Mouse (Mus musculus): ENCODE results near the gene 4930415O20Rik.

Gene 4930415O20Rik

DNA sequence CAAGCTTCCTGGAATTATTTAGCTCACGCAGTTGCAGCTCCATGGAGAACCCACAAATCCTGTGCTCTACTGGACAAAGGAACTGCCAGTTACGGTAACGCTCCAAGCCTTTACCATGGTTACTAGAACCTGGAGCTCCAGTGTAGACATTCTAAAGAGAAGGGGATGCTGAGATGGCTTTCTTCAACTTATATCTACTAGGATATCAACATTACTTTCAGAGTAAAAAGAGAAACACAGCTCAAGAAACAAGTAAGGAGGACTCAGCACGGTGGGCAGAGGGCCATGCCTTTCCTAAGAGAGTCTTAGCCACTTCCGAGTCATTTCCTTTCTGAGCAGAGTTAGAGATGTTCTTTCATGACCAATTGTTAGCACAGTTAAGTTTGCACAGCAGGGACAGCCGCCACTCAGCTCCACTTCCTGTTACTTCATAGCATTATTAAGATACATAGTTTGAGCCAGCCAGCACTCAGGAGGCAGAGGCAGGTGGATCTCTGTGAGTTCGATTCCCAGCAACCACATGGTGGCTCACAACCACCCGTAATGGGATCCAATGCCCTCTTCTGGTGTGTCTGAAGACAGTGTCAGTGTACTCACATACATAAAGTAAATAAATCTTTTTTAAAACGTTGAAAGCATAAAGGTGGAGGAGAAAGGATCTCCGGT is at the start of gene 4930415O20Rik, which contains the start of gene Ccnt1:
Gene 4930415O20Rik, plus strand, starts transcription at position 132 of the 666 bp plus-strand sequence.
Gene Ccnt1, minus strand, starts transcription at position 51 of the 666 bp plus-strand sequence.
- DNase-seq = no peak

DNA sequence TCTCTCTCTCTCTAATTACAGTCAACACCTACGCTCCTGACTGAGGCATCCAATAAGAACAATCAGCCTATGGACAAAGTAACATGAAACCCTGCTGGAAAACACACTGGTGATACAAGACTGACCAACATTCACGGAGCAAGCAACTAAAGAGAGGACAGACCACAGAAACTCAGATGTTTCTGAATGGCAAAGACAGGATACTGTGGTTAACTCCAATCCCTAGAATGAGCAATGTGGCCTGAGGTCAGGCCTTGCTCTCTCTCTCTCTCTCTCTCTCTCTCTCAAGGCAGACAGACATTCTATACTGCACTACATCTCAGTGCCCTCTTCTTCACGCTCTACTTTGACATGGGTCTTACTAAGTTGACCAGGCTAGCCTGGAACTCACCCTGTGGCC is 49.6 kb upstream of the 4930415O20Rik start:
- no peak for DNase-seq

DNA sequence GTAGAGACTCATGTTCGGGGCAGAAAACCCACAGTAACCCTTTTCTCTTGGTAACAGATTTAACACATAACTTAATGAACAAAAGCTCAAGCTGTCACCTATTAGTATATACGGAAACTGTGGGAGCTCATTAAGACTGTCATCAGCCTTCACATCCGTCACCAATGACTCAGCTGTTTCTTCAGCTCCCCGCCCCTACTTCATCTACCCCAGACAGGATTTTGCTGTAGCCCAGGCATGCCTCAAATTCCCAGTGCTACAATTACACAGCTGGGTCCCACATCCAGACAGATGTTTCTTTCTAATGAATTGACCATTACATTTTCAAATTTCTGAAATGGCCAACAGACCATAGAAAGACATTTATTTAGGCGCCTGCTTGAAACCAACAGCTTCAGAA is 44.7 kb upstream of the 4930415O20Rik start:
- no peak for DNase-seq

DNA sequence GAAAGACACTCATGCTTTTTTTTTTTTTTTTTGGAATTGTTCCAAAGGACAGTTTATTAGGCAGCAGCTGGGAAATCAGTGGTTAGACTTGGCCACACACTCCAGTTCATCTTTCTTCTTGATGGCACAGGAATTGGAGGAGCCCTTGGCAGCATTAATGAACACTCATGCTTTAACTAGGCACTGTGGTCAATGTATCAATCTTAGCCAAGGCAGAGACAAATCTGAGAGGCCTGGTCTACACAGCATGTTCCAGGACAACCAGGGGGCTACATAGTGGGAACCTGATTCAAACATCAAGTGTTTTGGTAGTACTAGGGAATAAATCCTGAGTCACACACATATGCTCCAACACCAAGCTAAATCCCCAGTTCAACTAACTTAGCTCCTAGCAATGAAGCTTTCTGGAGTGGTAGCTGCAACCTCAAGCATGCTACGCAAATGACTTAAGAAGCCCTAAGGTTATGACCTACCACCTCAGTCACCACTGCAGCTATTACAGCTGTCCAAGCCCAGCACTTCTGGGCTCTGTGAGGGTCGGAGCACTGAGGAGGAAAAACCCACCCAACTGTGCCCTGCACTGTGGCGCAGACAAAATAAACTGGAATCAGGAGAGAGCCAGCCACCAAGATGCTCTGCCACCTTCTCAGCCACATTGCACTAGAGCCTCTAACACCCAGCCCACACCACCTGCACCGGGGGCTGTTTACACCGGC is 43.6 kb upstream of the 4930415O20Rik start:
- no peak for DNase-seq

DNA sequence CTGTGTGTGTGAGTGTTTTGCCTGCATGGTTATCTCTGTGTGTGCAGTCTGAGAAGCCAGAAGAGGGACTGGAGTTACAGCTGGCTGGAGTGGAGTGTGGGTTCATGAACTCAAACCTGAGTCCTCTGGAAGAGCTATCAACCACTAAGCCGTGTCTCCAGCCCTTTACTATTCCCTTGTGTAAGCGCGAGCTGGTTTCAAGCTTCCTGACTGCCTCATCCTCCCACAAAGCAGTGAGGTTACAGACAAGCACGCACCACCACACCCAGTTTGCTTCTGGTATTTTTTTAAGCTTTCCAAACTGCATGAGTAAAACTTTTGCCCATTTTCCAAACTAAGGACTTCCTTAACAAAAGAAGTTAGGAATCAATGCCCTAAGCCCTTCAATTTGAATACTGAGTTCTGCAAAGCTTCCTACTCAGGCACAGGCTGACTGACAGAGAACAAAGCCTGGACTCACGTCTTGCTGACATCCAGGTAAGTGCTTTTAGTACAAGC is 42.7 kb upstream of the 4930415O20Rik start:
- no peak for DNase-seq

DNA sequence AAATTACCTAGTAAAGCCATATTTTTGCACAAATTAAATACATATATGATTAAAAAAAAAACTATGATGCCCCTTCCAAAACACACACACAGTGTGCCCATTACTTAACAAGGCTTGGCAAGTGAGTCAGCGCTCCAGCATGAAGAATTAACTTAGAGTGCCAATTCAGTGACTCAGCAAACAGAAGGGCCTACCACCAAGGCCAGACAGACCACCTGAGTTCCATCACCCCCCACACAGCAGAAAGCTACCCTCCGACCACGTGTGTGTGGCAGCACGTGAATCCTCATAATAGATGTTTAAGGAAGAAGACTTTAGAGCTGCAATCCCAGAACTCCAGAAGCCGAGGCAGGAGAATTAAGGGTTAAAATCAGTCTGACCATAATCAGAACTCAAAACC is 38.5 kb upstream of the 4930415O20Rik start:
- DNase-seq = no peak

DNA sequence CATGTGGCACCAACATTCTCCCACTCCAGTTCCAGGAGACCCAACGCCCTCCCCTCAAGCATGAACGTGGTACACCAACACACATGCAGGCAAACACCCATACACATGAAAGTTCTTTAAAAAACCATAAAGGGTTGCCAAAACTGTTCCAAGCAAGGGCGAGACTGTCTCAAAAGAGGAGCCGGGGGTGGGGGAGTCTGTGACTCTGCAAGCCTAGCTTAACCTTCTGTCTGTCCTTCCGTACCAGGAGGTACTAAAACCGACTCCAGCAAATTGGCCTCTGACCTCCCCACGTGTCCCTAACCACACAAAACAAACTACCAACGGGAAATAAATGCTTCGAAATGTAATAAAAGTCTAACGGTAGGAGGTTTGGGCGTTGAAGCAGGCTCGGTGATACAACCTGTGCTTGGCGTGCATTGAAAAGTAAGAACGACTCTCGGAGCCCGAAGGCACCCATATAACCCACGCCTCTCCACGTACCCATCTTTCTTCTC is 37.7 kb upstream of the 4930415O20Rik start:
- no peak for DNase-seq

DNA sequence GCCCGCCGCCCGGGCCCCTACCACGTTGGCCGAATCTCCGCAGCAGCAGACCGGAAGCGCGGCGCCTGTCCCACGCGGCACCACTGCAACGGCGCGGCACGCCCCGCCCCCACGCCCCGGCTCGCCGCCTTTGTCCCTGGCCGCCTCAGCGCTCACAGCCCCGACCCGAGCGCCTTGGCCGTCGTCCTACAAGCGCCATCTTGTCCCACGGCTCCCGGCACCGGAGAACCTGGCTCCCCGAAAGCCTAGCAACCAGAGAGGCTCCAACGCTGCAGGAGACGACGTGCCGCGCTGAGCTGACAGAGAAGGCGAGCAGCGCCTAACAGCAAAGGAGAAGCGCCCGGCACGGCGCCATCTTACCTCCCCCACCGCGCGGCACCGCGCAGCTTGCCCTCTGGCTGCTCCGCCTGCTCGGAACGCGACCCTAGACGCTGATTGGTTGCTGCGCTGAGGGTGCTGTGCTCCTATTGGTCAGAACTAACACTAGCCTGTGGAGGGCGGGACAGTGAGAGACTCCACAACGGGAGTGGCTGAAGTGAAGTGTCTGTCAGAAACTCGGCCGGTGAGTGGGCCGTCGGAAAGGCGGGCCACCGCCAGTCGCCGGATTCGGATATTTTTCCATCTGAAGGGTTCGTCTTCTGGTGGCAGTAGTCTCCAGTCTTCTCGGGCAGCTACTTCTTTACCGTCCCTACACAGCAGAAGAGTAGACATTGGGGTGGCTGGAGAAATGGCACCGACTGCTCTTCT is 36.8 kb upstream of the 4930415O20Rik start, which contains the start of gene Kansl2:
Gene Kansl2, minus strand, starts transcription at position 384 of the 747 bp plus-strand sequence.
- peak; percentile 98 for DNase-seq

DNA sequence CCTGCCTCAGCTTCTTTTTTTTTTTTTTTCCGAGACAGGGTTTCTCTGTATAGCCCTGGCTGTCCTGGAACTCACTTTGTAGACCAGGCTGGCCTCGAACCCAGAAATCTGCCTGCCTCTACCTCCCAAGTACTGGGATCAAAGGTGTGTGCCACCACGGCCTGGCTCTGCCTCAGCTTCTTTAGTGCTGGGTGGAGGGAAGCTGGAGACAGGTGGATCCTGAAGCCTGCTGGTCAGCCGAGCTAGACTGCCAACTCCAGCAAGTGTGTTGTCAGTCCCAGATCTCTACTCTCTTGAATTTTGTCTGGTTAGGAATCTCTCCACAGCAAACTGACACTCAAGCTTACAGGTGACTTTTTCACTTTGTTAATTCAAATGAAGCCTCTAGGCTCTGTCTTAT is 34.9 kb upstream of the 4930415O20Rik start:
- no peak for DNase-seq

DNA sequence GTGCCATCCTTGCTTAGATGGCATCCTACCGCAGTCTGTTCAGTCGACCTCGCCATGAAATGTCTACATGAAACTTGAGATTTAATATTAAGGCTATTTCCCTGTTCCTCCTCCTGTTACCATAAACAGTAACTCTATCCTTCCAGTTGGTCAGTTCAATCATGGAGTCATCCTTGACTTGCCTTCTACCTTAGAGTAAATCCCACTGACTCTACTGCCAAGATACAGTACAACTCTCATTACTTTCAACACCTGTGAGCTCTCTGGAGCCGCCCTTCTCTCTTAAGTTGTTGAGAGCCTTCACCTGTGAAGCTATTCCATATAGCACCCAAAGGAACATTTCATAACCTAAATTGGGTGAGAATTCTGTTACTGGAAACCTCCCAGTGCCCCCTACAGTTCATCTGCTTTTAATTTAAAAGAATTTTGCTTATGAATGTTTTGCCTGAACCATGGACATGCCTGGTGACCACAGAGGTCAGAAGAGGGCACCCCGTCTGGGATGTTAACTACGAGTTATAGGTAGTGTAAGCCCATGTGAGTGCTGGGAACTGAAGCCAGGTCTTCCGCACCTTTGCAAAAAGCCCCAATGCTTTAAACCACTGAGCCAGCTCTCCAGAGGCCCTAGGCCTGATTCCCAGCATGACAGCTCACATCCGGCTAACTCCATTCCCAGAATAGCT is 33.8 kb upstream of the 4930415O20Rik start:
- DNase-seq = no peak

DNA sequence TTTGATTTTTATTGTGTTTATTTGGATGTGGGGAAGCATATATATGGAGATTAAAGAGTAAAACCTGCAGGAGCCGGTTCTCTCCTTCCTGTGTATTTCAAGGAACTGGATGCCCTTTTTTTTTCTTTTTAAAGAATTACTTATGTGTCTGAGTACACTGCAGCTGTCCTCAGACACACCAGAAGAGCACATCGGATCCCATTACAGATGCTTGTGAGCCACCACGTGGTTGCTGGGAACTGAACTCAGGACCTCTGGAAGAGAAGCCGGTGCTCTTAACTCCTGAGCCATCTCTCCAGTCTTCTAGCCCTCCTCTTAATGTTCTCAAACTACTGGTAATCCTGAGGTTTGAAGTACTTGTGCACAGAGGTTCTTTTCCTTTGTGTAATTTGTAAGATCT is 32.9 kb upstream of the 4930415O20Rik start:
- DNase-seq = no peak

DNA sequence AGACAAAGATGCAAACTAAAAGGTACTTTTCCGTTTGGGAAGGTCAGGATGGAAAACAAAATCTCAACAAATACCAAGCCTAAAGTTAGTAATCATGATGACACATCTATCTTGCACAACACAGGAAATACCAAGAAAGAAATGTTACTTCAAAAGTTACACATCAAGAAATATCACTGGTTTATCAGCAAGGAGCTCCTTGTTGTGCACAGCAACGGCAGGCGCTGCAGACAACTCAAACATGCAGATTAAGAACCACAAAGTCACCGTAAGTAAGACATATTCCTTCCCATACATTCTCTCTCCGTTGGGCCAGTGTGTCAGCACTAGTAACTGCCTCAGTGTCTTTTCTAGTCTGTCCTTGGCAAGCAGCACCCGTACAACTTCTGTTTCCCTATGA is 29.7 kb upstream of the 4930415O20Rik start:
- DNase-seq = no peak

DNA sequence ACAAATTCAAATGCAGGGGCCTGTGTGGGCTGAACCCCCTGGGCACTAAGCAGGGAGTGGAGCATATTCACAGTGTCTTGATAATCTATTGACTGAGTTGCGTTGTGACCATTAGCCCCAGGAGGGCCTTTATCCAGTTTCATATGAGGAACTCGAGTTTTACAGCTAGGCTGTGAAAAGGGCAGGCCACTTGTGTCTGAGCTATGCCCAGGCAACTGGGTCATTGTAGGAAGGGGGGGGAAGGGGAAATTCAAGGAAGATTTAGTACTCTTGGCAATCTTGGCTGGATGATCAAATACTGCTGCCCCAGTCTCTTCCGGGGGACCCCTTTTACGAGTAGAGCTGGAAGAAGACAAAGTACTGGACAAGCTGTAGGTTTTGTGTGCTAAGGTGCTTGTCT is 27.5 kb upstream of the 4930415O20Rik start:
- DNase-seq = no peak

DNA sequence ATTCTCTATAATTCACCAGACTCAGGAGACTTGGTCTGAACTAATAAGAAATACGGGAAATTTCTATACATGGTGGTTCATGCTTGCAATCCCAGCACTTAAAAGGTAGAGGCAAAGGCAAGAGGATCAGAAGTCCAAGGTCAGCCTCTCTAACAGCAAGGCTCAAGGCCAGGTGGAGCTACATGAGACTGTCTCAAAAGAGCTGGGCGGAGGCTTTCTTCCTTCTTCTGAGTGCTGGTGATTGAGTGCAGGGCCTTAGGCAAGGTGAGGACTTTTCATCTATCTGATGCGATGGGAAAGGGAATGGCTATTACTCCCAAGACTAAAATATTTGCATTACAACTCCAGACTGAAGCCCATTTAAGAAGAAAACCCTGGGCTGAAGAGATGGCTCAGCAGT is 25.7 kb upstream of the 4930415O20Rik start:
- no peak for DNase-seq

DNA sequence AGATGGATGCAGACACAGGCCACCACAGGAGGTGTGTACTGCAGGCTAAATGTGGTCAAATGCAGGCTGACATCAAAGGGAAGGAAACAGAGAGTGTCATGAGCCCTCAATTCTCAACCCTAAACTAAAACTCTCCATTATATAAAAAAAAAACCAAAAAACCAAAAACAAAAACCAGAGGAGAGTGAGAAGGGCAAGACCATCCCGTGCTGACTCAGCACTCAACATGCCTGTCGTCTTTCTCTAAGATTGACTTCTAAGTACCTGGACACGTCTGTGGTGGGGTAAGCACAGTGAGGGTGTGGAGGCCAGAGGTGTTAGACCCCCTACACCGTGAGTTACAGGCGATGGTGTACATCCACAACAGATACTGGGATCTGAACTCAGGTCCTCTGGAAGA is 24.0 kb upstream of the 4930415O20Rik start:
- no peak for DNase-seq

DNA sequence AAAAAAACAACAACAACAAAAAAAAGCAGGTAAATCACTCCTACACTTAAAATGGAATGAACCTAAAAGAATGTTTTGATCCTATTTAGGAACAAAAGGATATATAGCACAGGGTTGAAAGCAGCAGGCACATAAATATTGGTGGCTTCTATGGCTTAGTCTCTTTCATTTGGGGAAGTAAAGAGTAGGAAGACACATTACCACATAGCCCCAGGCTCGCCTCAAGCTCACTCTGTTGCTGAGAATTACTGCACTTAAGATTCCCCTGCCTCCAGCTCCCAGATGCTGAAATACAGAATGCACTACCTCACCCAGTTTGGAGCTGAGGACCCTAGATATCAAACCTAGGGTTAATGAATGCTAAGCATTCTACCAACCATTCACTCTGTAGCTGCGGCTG is 18.0 kb upstream of the 4930415O20Rik start:
- DNase-seq = no peak

DNA sequence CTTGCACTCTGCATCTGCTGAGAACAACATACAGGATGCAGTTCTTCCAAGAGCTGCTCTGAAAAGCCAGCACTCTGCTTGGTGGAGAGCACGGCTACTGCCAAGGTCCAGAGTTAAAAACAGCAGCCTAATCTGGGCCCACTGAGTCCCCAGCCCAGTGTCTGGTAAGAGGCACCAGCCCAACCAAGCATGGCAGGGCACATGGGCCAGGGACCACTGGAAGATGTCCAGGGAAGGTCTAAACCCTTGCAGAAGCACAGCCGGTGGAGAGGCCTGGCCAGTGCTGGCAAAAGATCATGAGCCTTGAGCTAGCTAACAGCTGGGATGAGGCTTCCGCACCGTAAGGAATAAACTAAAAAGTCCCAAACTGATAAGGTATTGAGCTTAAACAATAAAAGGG is 14.9 kb upstream of the 4930415O20Rik start:
- no peak for DNase-seq

DNA sequence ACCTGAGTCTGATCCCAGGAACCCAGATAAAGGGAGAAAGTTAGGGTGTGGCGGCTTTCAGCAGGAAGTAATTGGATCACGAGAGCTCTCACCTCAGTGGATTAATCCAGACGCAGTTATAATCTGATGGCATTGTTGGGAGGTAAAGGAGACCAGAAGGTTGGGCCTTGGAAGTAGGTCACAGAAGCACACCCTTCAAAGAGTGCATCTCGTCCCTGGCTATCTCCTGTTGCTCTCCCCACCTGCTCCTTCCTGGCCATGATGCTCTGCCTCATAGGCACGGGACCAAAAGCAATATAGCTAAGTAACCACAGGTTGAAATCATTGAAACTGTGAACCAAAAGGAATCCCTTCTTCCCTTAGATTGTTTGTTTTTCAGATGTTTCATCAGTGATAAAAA is 13.6 kb upstream of the 4930415O20Rik start:
- DNase-seq = no peak

DNA sequence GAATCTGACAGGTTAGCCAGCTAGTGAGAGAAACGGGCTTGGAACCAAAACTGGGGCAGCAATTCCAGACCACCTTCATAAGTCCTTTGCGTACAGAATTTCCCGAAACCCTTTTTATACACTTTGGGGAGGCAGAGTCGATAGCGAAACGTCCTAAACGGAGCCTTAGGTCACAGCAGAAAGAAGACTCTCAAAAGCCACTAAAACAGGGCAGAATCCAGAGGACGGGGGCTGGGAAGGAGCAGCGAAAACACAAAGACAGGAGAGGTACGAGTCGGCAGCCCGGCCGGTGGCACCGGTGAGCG is 3.9 kb upstream of the 4930415O20Rik start:
- DNase-seq = no peak

DNA sequence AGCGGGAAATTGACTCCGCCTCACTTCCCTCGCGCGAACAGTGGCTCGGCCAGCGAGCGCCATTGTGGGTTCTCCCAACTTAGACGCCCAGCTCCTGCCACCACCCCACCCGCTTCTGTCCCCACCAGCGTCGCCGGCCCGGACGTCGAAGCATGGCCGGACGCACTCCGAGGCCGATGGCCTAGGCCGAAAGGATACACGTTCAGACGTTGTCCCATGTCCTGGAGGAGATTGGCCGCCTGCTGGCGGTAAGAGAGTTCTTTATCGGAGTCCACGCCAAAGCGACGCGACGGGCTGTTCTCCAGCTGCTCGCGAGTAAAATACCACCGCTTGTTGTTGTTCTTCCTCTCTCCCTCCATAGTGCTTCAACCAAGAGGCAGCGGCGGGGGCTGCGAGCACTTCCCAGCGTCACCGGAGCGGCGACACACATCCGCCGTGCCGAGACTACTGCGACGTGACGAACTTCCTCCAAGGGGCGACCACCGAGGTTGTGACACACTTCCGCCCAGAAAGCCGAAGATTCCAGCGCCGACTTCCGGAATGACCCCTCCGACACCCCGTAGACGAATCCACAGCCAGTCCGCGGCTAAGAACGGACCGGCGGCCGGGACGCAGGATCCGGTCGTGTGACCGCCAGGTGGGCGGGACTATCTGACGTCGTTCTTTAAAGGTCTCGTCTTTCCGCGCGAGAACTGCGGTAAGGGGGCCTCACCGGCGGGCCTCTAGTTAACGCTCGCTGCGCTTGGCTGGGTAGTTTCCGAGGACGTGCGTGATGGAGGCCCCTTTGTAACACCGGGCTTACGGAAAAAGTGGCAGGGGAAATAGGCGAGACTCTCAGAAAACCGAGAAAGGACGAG is 3.3 kb upstream of the 4930415O20Rik start:
- peak; percentile 100 for DNase-seq

DNA sequence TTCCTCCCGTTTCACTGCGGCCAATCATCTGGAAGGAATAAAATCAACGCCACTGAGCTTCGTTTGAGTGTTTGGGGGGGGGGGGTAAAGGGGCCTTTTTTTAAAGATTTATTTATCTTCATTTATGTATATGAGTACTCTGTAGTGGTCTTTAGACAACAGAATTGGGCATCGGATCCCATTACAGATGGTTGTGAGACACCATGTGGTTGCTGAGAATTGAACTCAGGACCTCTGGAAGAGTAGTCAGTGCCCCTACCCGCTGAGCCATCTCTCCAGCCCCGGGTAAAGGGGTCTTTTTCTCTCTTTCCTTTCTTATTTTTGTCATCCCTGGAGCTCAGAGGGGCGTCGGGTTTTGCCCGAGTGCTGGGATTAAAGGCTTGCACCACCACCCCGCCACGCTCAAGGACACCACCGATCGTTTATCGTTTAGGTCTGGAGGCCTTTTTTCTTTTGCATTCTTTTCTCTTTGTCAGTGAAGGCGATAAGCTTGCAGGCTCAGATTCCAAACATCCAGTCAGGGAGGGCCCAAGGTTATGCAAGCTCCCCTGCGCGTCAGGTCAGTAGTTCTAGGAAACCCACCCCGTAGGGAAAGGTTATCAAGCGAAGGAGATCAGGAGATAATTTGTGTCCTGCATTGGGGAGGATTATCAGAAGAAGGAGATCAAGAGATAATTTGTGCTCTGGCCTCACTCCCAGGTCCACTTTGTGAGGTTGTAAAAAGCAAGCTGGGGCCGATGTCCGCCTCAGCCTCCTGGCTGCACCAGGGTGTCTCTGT is 2.4 kb upstream of the 4930415O20Rik start:
- peak; percentile 23 for DNase-seq
